Mouse (Mus musculus) hindbrain, postnatal 0 days (tissue): ENCODE measurements at regions not wholly inside any gene's neighbourhood (a gene's known extent, or its start where the extent isn't known, plus 50 kb on each side); places are given as distances from the start of the nearest gene placed in this dataset.
"Not testable (repeated sequence)": the region's sequence is repeated elsewhere in the genome, so short reads cannot be mapped to it uniquely, and the experiment has no call there.

ENCODE experiments used
- ATAC-seq: fragments of 200-750 bp; cut with Nextera tagmentation; 2 replicates; pipeline ENCODE4 v1.8.0; 2017; ENCODE audit warnings: mild to moderate bottlenecking, moderate TSS enrichment, moderate library complexity
- DNase-seq: peaks from one replicate; pipeline ENCODE4 v3.0.0-alpha.2; 2015; ENCODE audit warnings: low spot score
- H3K27ac ChIP-seq: fragments of 300-500 bp; sonication (generic); 2 replicates; pipeline ENCODE4 v1.5.1; 2014; ENCODE audit warnings: mild to moderate bottlenecking
- H3K27me3 ChIP-seq: fragments of 300-500 bp; sonication (generic); 2 replicates; pipeline ENCODE4 v1.6.1; 2014; ENCODE audit warnings: low read length, mixed read lengths; ENCODE audit not compliant: insufficient read depth
- H3K36me3 ChIP-seq: fragments of 300-500 bp; sonication (generic); 2 replicates; pipeline ENCODE4 v1.6.1; 2014; ENCODE audit warnings: low read length, mixed read lengths; ENCODE audit not compliant: insufficient read depth
- H3K4me1 ChIP-seq: fragments of 300-500 bp; sonication (generic); 2 replicates; pipeline ENCODE4 v1.6.1; 2014; ENCODE audit warnings: antibody characterized with exemption, low read length, mixed read lengths; ENCODE audit not compliant: insufficient read depth
- H3K4me2 ChIP-seq: fragments of 300-500 bp; sonication (generic); 2 replicates; pipeline ENCODE4 v1.6.1; 2014; ENCODE audit warnings: low read depth, mild to moderate bottlenecking, low read length, moderate library complexity, mixed read lengths
- H3K4me3 ChIP-seq: fragments of 300-500 bp; sonication (generic); 2 replicates; pipeline ENCODE4 v1.5.1; 2014; ENCODE audit warnings: low read length
- H3K9ac ChIP-seq: fragments of 300-500 bp; sonication (generic); replicated peaks from 2 replicates; pipeline ENCODE4 v1.6.1; 2014; ENCODE audit warnings: mild to moderate bottlenecking, low read length, moderate library complexity, mixed read lengths
- H3K9me3 ChIP-seq: fragments of 300-500 bp; sonication (generic); 2 replicates; pipeline ENCODE4 v1.6.1; 2016; ENCODE audit warnings: low read length, mixed read lengths
- CTCF ChIP-seq: IDR thresholded peaks from 2 replicates; pipeline ENCODE4 v1.5.1; 2016; ENCODE audit warnings: antibody characterized with exemption, control low read depth, low read depth
- WGBS: fragments of 180-500 bp; shearing (Covaris S2); extraction: QIAGEN DNeasy Blood & Tissue Kit; methylation state at CpG from one replicate; pipeline ENCODE4 v1.1.7; 2014; 5-methylcytosine and 5-hydroxymethylcytosine counted together

GRCm38 (mm10) chr17:91466822-91467221 lies 374.0 kb upstream of the Nrxn1 start:
- Histone ChIP-seq H3K9ac (no peak overlapping the region), H3K27ac (no peak overlapping the region), H3K9me3 (no peaks in the 10 kb centered on the region; the same call in 1 of the 2 replicates), H3K4me1 (no peaks in the 10 kb centered on the region), H3K4me3 (no peak overlapping the region), H3K36me3 (no peaks in the 10 kb centered on the region), H3K4me2 (no peak overlapping the region), H3K27me3 (no peaks in the 10 kb centered on the region)
- no peak for TF ChIP-seq CTCF
- WGBS: 90% methylated on average over 8 of the region's 8 CpGs
- ATAC-seq (no peak), DNase-seq (no peak)

- DNase-seq: peak; percentile 53
- no peak overlapping the region for H3K4me2 ChIP-seq
- no peaks in the 10 kb centered on the region for H3K36me3 ChIP-seq
- no peaks in the 10 kb centered on the region for H3K9me3 ChIP-seq
- no peaks in the 10 kb centered on the region for H3K4me1 ChIP-seq
- H3K9ac ChIP-seq: no peak overlapping the region
- H3K4me3 ChIP-seq: no peak overlapping the region
- ATAC-seq: peak; percentile 61; the same call in 1 of the 2 replicates
- H3K27ac ChIP-seq: peak overlapping the region; percentile 45; the same call in 1 of the 2 replicates
- H3K27me3 ChIP-seq: no peaks in the 10 kb centered on the region
- TF ChIP-seq CTCF: no peak
These were observed 358.8 kb upstream of the Nrxn1 start for GRCm38 (mm10) chr17:91451711-91452110.

GRCm38 (mm10) chr17:91431780-91432720 lies 339.2 kb upstream of the Nrxn1 start:
- not testable (repeated sequence) for H3K27me3 ChIP-seq, H3K4me1 ChIP-seq, ATAC-seq, DNase-seq, H3K4me2 ChIP-seq, H3K27ac ChIP-seq, H3K36me3 ChIP-seq, H3K9me3 ChIP-seq, H3K9ac ChIP-seq, H3K4me3 ChIP-seq
- WGBS: 93% methylated on average over 8 of the region's 8 CpGs

- WGBS: 80% methylated on average over 1 of the region's 1 CpGs
- Histone ChIP-seq H3K36me3 (no peaks in the 10 kb centered on the region), H3K27me3 (no peaks in the 10 kb centered on the region), H3K4me1 (no peaks in the 10 kb centered on the region), H3K9me3 (no peaks in the 10 kb centered on the region), H3K4me2 (no peak overlapping the region), H3K4me3 (no peak overlapping the region), H3K27ac (no peak overlapping the region), H3K9ac (no peak overlapping the region)
- ATAC-seq: no peak
- no peak for TF ChIP-seq CTCF
- DNase-seq: no peak
These were observed 337.5 kb upstream of the Nrxn1 start for GRCm38 (mm10) chr17:91430351-91430750.

GRCm38 (mm10) chr17:91425120-91425519 lies 332.2 kb upstream of the Nrxn1 start:
- Histone ChIP-seq H3K27ac (no peak overlapping the region), H3K36me3 (no peaks in the 10 kb centered on the region), H3K4me1 (no peaks in the 10 kb centered on the region), H3K9ac (no peak overlapping the region), H3K9me3 (no peaks in the 10 kb centered on the region), H3K4me2 (no peak overlapping the region), H3K27me3 (no peaks in the 10 kb centered on the region), H3K4me3 (no peak overlapping the region)
- 95% methylated on average over 1 of the region's 1 CpGs for WGBS
- no peak for TF ChIP-seq CTCF
- ATAC-seq (no peak), DNase-seq (no peak)

GRCm38 (mm10) chr17:91418582-91418981 lies 325.7 kb upstream of the Nrxn1 start:
- H3K27me3 ChIP-seq: no peaks in the 10 kb centered on the region
- H3K4me1 ChIP-seq: no peaks in the 10 kb centered on the region
- DNase-seq (no peak), ATAC-seq (no peak)
- H3K9me3 ChIP-seq: no peaks in the 10 kb centered on the region
- no peak overlapping the region for H3K9ac ChIP-seq
- H3K4me3 ChIP-seq: no peak overlapping the region
- 82% methylated on average over 1 of the region's 1 CpGs for WGBS
- H3K4me2 ChIP-seq: no peak overlapping the region
- no peaks in the 10 kb centered on the region for H3K36me3 ChIP-seq
- TF ChIP-seq CTCF: no peak
- no peak overlapping the region for H3K27ac ChIP-seq
